Mouse (Mus musculus) left cerebral cortex, postnatal 4 days (tissue): ENCODE data around the gene Zfp658. TPM values are rescaled to one million over a fixed set of nuclear protein-coding genes. Genes with fewer than 3 reads are reported as not detected.
A peak's percentile ranks its signal among the peaks of the same experiment; 100 is the strongest.

ENCODE experiments used
- DNase-seq: peaks from one replicate; pipeline ENCODE4 v3.0.0-alpha.2; 2022
- intact Hi-C: fragments of 180-260 bp; cut with DNase I; formaldehyde crosslinking; loops from one replicate; pipeline ENCODE4 v1.15.1; 2025
- total RNA-seq, 2 experiments: library from RNA; stranded (reverse); gene quantifications; 2 replicates each; pipeline ENCODE4 v1.2.3; 2021

Zfp658 gene
- 1 to 10 TPM; 7.5 to 9.7 TPM for total RNA-seq

GRCm38 (mm10) chr7:43562006-43562633, at the start of gene Zfp658:
TSS of gene Zfp658 (plus strand) at chr7:43562256.
- intact Hi-C loops, result no loop called here
- DNase-seq, result peak; percentile 91

DNA sequence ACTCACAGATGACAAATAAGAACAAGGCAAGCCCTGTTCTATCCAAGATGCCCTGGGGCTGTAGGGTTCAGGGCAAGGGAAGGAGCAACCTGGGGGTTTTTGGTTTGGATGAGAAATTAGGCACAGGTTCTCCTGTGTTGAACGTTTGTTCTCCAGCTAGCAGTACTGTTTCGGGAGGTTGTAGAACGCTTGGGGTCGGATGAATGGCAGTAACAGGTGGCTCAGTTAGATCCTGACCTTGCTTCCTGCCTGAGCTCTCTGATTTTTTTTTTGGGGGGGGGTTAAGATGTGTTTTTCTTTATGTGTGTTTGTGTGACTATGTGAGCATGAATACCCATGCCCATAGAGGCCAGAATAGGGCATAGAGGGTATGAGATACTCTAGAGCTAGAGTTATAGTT, 49.5 kb upstream of the Zfp658 start:
- no peak for DNase-seq
- intact Hi-C loops, result no loop called here

DNA sequence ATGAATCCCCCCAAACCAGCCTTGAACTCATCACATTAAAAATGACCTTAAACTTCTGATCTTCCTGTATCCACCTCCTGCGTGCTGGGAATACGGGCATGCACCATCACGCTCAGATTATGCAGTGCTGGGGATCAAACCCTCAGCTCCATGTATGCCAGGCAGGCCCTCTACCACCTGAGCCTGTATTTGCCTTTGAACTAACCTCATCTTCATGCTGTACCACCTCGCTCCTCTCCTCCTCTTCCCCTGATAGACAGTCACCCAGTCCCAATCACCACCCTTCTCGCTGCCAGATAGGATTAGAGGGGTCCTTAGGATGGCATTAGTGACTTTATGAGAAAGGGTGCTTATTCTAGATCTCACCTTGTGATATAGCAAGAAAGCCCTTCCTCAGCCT, 47.0 kb upstream of the Zfp658 start:
- no peak for DNase-seq
- intact Hi-C loops, result no loop called here

GRCm38 (mm10) chr7:43518341-43518740, 43.7 kb upstream of the Zfp658 start:
- peak; percentile 48 for DNase-seq

DNA sequence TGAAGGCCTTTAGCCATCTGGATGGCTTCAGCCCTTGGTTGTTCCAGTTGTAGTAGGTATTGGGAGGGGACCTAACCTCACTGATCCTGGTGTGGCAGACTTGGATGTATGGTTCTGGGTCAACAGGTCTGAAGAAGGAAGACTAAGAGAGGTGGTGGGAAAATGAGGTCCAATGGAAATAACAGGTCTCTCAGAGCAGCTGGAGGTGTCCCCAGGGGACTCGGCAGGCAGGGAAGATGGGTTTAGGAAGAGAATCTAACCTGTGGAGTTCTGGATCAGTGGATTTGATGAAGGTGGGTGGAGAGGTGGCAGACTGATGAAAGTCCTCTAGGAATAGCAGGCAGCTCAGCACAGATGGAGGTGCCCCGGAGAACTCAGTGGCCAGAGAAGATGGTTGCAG, 39.3 kb upstream of the Zfp658 start:
- intact Hi-C loops, result no loop called here
- DNase-seq, result no peak

More at GRCm38 (mm10) chr7:43518341-43518740, 43.7 kb upstream of the Zfp658 start:
- intact Hi-C loops, result no loop called here

DNA sequence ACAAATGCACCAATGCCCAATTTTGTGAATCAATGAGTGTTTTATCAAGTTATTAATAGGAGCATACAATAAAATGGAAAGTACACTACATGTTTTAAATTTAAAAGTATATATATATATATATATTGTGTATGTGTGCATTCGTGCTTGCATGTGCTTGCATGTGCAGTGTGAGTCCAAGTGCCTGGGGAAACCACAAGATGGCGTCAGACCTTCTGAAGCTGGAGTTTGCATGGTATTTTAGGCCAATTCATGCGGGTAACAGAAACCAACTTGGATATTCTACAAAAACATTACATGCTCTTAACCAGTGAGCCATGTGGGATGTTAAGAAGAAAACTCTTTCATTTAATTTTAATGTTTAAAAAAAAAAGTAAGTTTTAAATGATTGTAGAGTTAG, 36.7 kb upstream of the Zfp658 start:
- DNase-seq, result no peak
- intact Hi-C loops, result no loop called here

DNA sequence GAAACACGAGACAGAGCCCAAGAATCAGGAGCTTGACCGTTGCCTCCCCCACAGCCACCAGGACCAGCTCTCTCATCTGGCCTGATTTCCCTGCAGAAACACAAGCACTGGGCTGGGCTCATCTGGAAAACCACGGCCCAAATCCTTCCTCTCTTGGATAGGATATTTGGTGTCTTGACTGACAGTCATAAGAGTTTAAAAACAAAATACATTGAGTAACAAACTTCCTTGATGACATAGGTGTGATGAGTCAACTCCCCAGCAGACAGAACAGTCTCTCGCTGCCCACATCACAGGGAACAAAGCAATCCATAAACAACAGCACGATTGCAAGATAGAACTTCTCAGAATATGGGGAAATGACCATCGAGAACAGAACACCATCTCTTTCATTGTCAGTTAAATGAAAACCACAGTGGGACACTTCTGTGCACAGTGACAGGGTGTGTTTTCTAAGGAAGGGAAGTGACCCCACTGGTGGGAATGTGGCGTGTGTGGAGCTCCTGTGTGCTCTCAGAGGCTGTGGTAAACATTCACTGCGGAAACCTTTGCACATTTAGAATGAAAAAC, 31.8 kb upstream of the Zfp658 start:
- intact Hi-C loops, result no loop called here

DNA sequence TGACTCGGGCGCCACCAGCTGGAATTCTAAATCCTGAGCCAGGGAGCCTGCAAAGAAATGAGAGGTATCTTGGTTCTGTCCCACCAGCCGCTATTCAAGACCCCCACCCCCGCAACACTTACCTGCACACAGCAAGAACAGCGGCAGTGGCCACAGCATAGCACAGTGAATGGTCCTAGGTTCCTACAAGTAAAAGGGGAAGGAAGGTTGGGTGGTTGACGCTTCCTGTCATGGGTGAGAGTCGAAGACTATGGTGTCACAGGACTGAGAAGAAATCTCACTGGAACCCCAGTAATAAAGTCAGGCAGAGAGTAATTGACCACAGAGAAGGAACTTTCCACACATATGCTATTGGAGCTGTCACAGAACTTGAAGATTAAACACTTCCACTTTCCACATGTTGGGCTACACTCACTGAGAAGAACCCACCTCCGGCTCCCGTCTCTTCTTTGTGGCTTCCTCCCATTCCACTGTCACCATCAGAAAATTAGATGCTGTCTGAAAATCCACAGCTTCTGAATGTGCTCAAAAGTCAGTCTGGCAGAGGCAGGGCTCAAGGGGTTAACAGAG, 29.0 kb upstream of the Zfp658 start:
- intact Hi-C loops, result no loop called here
- DNase-seq, result no peak

More for the DNA sequence above, 31.8 kb upstream of the Zfp658 start:
- no peak for DNase-seq

GRCm38 (mm10) chr7:43538524-43538923, 23.5 kb upstream of the Zfp658 start:
- DNase-seq, result no peak
- intact Hi-C loops, result no loop called here

- no peak for DNase-seq
- intact Hi-C loops, result no loop called here
Observed at GRCm38 (mm10) chr7:43544225-43544977, 17.7 kb upstream of the Zfp658 start, which contains the start of gene Cd33. TSS of gene Cd33 (minus strand) at chr7:43544428.

DNA sequence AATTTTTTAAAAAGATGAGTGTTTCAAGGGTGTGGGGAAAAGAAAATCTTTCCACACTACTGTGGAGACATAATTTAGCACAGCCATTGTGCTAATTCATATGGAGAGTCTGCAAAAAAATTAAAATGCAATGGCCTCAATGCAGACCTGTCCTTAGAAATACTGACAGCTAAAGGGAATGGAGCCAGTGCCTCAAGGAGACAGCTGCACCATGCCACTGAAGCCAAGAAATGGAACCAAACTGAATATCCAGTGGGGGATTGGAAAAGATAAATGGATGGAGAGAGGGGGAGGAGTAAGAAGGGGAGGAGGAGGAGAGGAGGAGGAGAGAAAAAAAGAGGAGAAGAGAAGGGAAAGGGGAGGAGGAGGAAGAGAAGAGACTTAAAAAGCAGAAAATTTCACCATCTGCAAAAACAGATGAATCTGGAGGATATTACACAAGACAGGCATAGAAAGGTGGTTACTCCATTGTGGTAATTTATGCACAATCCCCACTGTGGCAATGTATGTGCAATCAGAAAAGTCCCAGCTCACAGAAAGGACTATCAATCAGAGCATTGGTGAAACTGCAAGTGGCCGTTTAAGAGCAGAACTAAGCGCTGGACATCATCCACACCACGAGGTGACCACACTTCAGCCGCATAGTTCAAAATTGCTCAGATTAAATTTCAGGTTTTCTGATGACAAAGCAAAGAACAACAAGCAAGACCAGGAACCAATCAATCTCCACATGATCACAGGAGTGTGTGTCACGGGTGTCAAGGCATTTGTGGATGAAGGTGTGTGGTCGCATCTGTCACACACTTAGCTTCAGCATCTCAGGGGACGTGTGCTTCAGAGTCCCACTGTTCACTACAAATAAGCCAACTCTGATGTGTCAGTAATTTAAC, 16.2 kb upstream of the Zfp658 start:
- DNase-seq, result peak; percentile 23
- intact Hi-C loops, result no loop called here

DNA sequence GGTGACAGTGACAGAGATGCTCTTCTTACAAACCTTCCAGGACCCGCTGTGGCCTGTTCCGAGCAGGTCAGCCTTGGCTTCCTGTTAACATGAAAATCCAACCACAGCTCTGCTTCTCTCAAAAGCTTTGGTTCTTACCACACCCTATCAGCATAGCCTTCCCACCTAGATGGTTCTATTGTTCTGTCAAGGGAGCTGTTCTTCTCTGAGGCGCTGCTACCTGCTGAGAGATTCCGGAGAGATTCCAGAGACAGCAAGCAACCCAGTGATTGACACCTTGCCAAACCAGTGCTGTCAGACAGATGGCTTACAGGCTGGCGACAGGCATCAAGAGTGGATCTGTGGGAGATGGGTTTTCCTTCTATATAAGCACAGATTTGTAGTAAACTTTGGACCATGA, 14.4 kb upstream of the Zfp658 start:
- peak; percentile 30 for DNase-seq
- intact Hi-C loops, result no loop called here

DNA sequence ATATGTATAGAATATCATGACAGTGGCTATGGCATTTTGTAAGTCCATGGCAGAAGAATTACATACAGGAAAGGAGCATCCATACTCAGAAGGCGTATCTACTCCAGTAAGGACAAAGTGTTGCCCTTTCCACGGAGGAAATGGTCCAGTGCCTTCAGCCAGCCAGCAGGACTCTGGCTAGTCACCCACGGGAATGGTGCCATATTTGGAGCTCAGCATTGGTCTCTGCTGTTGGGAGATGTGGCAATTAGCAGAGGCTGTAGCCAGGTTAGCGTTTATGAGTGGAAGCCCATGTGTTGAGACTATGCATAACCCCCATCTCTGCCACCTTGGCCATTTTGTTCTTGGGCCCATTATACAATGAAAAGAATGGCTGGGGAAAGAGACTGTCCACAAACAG, 13.8 kb upstream of the Zfp658 start:
- intact Hi-C loops, result no loop called here
- no peak for DNase-seq

GRCm38 (mm10) chr7:43553153-43553552, 8.9 kb upstream of the Zfp658 start:
- intact Hi-C loops, result no loop called here
- DNase-seq, result no peak

- no peak for DNase-seq
- intact Hi-C loops, result no loop called here
Observed at GRCm38 (mm10) chr7:43554550-43554949, 7.5 kb upstream of the Zfp658 start.

GRCm38 (mm10) chr7:43555351-43555750, 6.7 kb upstream of the Zfp658 start:
- no peak for DNase-seq
- intact Hi-C loops, result no loop called here

- no peak for DNase-seq
- intact Hi-C loops, result no loop called here
Observed at GRCm38 (mm10) chr7:43556901-43557300, 5.2 kb upstream of the Zfp658 start.

GRCm38 (mm10) chr7:43562651-43563070, 605 bp downstream of the Zfp658 start:
- DNase-seq, result peak; percentile 18
- intact Hi-C loops, result no loop called here

DNA sequence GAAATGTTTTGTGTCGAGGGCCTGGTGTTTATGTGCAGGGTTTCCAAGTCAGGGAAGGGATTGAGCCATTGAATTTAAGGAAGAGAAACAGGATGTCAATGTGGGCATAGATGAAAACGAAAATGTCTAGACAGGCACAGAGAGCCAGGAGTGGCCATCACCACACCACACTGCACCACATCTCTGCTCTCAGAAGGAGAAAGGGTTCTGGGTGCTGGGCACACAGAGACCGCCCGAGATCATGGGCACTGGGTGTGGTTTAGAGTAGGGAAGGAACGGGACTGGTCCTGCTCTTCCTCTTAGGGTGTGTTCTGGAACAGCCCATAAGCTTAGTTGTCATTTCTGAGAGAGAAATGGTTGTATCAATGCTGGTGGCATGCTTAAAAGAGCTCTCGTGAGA, 1.2 kb downstream of the Zfp658 start:
- intact Hi-C loops, result no loop called here
- no peak for DNase-seq

DNA sequence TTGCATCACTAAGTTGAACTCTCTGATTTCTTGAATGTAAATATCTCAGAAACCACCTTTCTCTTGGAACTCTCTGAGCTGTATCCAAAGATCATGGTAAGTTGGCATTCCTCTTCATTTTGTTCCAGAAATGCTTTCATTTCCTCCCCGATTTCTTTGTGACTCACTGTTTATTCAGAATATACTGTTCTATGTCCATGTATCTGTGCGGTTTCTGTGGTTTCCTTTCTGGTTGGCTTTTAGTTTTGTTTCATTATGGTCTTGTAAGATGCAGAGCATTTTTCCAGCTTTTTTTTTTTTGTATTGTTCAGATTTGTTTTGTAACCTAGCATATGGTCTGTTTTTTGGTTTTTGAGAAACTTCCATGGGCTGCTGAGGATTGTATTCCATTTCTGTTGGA, 9.2 kb downstream of the Zfp658 start:
- DNase-seq, result no peak
- intact Hi-C loops, result no loop called here
